Mouse (Mus musculus) lung, postnatal 36 days (tissue): ENCODE results near the gene Apold1.

ENCODE experiments used
- DNase-seq: peaks from one replicate; pipeline ENCODE4 v3.0.0; 2022; ENCODE audit warnings: mixed read lengths

Gene Apold1

GRCm38 (mm10) chr6:134983529-134984370, 2.2 kb downstream of the Apold1 start:
- DNase-seq: peak; percentile 92

DNA sequence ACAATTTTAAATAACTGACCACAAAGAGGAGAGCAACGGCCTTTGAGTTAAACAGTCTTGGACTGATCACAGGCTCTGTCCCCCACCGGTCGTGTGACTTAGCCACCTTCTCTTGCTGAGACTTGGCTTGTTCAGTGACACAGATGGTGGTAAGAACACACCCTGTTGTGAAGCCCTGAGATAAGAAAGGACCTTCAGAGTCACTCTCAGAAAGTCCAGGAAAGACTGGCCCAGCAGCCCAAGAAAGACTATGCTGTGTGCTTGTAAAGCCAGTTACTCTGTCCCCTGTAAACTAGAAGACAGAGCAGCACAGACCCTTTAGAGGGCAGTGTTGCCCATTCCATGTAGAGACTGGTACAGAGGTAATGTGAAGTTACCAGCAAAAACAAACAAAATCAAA, 3.2 kb downstream of the Apold1 start:
- DNase-seq: peak; percentile 53

- DNase-seq: no peak
These were observed 6.9 kb downstream of the Apold1 start for GRCm38 (mm10) chr6:134988377-134988776.

DNA sequence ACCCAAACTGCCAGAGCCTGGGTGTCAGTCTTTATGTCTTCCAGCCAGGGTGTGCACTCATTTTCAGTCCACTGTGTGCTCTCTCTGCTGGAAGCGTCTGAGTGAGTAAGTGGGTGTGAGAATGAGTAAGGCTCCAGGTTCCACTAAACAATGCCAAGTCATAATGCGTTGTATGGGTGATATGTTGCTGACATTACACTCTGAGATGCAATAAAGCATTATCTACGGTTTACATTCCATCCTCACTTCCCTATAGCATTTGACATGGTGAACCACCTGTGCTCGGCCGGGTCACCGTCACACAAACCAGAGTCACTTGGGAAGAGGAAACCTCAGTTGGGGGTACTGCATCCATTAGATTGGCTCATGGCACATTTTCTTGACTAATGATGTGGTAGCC, 9.2 kb downstream of the Apold1 start:
- DNase-seq: no peak

DNA sequence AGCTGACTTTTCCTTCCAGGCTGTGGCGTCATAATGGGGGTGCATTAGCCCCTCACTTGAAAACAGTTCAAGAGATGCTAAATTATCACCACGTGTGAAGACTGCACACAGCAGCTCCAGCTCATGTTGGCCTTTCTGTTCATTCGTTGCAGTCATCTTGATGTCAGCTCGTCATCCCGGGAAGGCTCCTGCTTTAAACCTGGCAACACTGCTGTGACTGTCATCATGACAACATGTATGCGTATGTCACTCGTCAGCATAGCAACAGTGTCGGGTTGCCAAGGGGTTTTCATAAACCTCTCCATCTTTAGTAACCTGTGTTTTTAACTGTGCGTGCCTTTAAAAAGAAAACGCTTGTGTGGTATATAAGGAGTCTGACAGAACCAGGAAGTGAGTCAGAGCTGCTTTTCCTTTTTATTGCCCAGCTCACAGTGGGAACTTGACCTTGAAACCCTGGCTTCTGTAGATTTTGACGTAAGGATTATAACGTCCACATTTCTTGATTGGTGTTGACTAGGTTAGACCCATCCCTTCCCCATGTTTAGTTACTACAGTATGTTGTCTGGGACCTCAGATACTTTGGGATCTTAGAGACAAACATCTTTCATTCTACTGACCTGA, 12.6 kb downstream of the Apold1 start:
- no peak for DNase-seq

GRCm38 (mm10) chr6:134994985-134995384, 13.5 kb downstream of the Apold1 start:
- no peak for DNase-seq

- DNase-seq: peak; percentile 19
These were observed 15.4 kb downstream of the Apold1 start for GRCm38 (mm10) chr6:134996918-134997317.

DNA sequence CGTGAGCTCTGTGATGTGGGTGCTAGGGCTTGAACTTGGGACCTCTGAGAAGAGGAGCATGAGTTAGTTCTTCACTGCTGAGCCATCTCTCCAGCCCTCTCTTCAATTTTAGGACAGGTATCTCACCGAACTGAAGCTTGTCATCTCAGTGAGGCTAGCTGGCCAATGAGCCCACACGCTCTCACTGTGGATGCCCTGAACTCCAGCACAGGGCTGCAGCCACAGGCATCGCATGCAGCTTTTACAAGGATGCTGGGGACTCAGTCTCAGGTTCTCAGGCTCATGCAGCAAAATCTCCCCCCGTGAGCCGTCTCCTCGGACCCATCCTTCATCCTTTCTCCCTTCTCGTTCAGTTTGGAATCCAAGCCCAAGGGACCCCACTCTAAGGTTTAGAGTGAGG, 16.6 kb downstream of the Apold1 start:
- DNase-seq: no peak

DNA sequence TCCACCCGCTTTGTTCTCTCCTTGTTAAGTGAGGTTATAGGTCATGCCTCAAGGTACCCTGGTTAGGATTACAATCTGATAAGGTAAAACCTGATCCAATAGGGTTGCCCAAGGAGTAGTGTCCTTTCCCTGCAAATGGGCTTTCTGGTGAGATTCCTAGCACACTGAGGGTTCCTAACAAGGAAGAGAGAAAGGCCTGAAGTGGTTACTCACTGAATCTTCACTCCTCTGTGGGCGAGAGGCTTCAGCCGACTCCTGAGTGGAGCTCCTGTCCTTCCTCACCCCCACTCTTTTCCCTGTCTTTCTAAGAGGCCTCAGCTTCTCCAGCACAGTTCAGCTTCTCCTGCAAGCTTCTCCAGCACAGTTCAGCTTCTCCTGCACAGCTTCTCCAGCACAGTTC, 17.3 kb downstream of the Apold1 start:
- DNase-seq: no peak

GRCm38 (mm10) chr6:135000272-135000671, 18.8 kb downstream of the Apold1 start:
- DNase-seq: peak; percentile 21

DNA sequence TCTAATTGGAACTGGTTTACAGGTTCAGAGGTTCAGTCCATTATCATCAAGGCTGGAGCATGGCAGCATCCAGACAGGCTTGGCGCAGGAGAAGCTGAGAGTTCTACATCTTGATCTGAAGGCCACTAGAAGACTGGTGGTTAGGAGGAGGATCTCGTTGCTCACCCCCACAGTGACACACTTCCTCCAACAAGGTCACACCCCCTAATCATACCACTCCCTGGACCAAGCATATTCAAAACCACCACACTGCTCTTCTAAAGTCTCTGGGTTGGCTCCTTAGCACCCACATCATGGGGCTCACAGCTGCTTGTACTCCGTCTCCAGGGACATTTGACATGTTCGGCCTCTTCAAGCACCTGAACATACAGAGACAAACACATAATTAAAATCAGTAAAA, 20.5 kb downstream of the Apold1 start:
- DNase-seq: no peak

GRCm38 (mm10) chr6:135006372-135006771, 24.9 kb downstream of the Apold1 start:
- DNase-seq: no peak

DNA sequence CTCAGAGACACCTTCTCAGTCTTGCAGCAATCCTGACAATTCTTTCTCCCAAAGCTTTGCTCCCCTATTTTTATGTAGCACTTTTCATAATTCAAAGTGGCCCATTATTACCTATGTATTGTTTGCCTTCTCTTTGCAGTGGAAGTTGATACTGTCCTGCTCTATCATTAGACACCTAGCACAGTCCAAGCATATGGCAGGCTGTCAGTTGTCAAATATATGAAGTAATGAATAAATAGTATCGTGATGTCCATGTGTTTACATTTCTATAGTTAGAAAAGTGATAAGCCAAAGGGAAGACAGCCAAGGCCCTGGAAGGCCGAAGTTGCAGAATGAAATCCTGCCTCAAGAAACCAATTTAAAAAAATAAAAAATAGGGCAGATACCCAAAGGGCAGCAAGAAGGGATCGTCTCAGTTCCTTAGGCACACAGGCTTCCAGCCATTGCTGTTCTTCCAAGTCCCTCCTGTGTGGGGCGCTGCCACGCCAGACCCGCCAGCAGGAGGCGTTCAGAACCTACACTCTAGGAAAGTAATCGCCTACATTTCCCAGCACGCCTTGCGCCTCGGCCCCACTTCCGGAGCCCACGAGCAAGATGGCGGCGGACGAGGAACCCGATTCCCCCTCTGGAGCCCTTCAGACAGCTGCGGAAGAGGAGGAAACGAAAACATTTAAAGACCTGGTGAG, 29.7 kb downstream of the Apold1 start, which contains the start of gene Ddx47:
Gene Ddx47 (plus strand): TSS at position 565 of the 686 bp plus-strand sequence.
- DNase-seq: peak; percentile 99

DNA sequence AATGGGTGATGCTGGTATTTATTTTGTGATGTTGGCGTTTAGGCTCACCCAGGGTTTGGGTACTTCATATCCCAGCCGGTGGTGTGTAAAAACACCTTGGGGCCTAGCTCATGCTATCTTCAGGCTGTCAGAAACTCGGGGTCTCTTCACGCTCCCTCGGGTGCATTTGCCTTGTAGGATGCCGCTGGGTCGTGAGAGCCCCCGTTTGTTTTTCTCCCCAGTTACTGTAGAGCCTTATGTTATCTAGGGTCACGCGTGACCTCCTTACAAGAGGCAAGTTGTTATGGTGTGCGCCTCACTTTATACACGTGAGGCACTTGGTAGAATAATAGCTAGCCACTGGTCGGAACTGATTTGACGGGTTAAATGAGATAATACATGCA, 30.2 kb downstream of the Apold1 start:
- no peak for DNase-seq

- peak; percentile 78 for DNase-seq
These were observed 35.7 kb downstream of the Apold1 start for GRCm38 (mm10) chr6:135017211-135017610.

DNA sequence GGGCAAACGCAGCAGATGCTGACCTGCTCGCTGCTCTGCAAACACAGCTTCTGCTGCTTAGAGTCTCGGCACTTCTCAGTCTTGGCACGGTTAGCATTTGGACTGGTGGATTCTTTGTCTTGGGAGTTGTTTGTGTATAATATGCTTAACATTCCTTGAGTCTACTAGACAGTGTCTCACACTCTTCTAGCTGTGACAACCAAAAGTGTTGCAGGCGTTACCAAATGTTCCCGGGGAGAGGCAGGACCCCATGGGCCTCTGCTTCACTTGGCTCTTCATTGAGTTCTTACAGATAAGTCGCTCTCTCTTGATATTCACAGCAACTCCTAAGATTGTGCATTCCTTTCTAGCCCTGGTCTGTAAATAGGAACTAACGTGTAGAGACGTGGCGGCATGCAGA, 38.0 kb downstream of the Apold1 start:
- DNase-seq: peak; percentile 49

DNA sequence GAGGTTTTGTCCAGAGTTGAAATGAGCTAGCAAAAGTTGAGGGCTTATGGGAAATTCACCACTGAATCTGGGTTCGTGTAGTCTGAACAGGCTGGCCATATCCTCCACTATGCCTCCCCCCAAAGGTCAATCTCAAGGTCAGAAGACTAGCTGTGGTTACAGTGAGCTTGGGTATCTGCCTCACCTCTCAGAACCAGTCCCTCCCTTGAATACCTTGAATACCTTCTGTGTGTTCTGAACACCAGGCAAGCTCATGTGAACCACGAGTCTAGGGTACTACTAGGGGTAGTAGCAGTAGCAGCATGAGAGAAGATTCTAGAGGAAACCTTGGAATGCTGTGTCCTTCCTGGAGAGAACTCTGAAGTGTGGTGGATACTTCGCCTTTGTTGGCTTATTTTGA, 40.1 kb downstream of the Apold1 start:
- DNase-seq: no peak

GRCm38 (mm10) chr6:135023379-135023778, 41.9 kb downstream of the Apold1 start:
- DNase-seq: peak; percentile 40

DNA sequence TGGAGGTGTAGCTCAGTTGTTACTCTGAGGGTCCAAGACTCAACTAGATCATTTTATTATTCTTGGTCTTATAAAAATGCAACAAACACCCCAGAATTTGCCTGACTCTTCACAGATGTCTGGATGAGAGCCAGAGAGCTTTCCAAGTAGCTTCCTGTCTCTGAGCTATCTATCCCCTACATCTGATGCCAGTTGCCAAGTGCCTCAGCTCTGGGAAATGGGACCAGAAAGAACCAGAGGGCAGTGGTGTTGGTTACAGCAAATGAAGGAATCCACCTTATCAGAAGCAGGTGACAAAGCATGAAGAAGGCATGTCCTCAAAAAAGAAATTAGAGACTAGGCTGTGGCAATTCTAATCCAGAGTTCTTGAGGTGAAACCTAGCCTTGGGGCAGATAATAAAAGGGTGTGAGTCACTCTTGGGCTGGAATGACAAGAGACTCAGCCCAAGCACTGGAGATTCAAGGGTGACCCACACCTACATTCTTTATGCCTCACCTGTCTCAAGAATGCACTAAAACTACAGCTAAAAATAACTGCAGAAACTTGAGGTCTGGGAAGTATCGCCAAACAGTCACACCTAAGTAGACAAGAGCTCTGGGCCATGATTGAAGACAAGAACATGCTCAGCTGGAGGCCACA, 43.4 kb downstream of the Apold1 start:
- peak; percentile 79 for DNase-seq

DNA sequence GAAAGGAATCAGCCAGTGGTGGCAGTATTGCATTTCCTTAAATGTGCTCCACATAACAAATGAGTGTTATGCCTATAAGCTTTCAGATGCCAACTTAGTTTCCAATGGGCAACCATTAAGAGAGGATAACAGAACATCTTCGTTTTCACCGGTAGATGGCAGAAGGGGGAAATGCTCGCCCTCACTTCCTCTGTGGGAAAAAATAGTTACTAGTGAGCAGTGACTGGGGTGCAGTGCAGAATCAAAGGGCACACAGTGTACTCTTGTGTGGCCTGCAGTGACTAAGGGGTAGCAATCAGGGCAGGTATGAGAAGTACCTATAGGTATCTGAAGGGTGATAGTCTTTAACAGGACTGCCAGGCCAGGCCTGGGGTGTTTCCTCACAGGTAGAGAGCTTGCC, 44.7 kb downstream of the Apold1 start:
- DNase-seq: peak; percentile 73

DNA sequence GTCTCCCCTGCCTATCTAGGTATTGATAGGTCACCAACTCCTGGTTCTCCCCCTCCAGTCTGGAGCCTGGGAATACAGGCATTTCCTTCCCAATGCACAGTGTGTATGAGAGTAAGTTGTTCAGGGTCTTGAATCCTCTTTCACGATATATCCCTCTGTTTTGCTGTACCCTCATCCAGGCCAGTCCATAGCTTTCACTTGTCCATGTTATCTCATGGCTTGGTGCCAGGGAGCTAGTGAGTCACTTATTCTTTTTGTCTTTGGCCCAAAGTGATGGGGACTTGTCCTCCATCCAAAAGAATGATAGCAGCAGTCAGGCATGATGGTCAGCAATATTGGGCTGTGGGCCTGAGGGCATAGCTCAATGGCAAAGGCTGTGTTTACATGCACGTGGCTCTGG, 45.2 kb downstream of the Apold1 start:
- DNase-seq: no peak

GRCm38 (mm10) chr6:135029246-135029645, 47.7 kb downstream of the Apold1 start:
- peak; percentile 52 for DNase-seq
